Comparison of ENCODE assay signal across 27 mouse cellular contexts in the genomic region with DNA sequence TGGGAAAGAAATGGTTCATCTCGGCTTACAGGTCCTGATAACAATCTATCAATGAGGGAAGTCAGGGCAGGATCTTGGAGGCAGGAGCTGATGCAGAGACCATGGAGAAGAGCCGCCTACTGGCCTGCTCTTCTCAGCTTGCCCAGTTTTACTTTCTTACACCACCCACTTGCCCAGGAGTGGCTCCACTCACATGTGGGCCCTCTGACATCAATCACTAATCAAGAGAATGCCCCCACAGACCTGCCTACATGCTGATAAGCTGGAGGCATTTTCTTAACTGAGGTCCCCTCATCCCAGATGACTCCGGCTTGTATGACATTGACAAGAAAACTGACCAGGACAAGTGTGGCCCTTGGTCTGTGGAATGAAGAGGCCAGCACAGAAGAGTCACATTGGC. TPM values are rescaled to one million over a fixed set of nuclear protein-coding genes. Genes with fewer than 3 reads are reported as not detected.
DNase-seq lines count a peak whose midpoint lies in the region; ATAC-seq lines count a peak whose summit lies in the region.
"Had no signal": no experiment of that assay in that cellular context is flagged by ENCODE, and none has a peak within 500 bp of the region (broad histone marks: within the 10 kb centered on the region; RNA-seq: fewer than 3 reads in every experiment).

No protein-coding gene starts in this region.

- peak overlapping the region; percentile 49 for H3K4me2 ChIP-seq in liver, embryonic 13.5 days
- H3K4me2 ChIP-seq in liver, embryonic 16.5 days (ENCODE audit: low read depth, low read length) = no peak overlapping the region
- H3K4me2 ChIP-seq: forebrain, embryonic 13.5 days; heart, embryonic 11.5 days; hindbrain, embryonic 13.5 days had no signal

- WGBS in liver, embryonic 13.5 days (ENCODE audit: insufficient replicate concordance) = 43% methylated on average over 3 of the region's 3 CpGs
- 38% methylated on average over 3 of the region's 3 CpGs for WGBS in liver, embryonic 16.5 days (ENCODE audit: insufficient replicate concordance)

- no peaks in the 10 kb centered on the region for H3K27me3 ChIP-seq in liver, embryonic 13.5 days
- no peaks in the 10 kb centered on the region for H3K27me3 ChIP-seq in liver, embryonic 16.5 days (ENCODE audit: control insufficient read depth, insufficient read depth, low read depth, low read length)
- H3K27me3 ChIP-seq: forebrain, embryonic 13.5 days; hindbrain, embryonic 13.5 days had no signal

- no peak overlapping the region for H3K4me3 ChIP-seq in liver, embryonic 13.5 days (replicated peaks)
- H3K4me3 ChIP-seq in liver, embryonic 16.5 days (ENCODE audit: low read depth, low read length) = no peak overlapping the region
- H3K4me3 ChIP-seq: forebrain, embryonic 10.5 days; forebrain, embryonic 13.5 days; gastrocnemius, adult 2 months; hindbrain, embryonic 10.5 days; hindbrain, embryonic 13.5 days had no signal

- no peaks in the 10 kb centered on the region for H3K36me3 ChIP-seq in liver, embryonic 13.5 days
- no peaks in the 10 kb centered on the region for H3K36me3 ChIP-seq in liver, embryonic 16.5 days (ENCODE audit: control insufficient read depth, insufficient read depth)
- H3K36me3 ChIP-seq: forebrain, embryonic 10.5 days; hindbrain, embryonic 10.5 days; hindbrain, embryonic 13.5 days had no signal

- peaks cover 40% of the 10 kb centered on the region for H3K4me1 ChIP-seq in liver, embryonic 13.5 days (replicated peaks)
- H3K4me1 ChIP-seq in liver, embryonic 16.5 days (ENCODE audit: control insufficient read depth, low read depth, low read length) = peaks cover 8% of the 10 kb centered on the region
- H3K4me1 ChIP-seq: forebrain, embryonic 10.5 days; hindbrain, embryonic 10.5 days had no signal

- peak; percentile 49 for DNase-seq in liver
- peak; percentile 38 for DNase-seq in liver, embryonic 13.5 days
- no peak for DNase-seq in spleen, adult 12 weeks (ENCODE audit: low spot score)
- no peak for DNase-seq in kidney, postnatal 10 days
- DNase-seq in MN1 (ENCODE audit: low spot score) = no peak
- DNase-seq in frontal cortex, postnatal 10 days (ENCODE audit: low spot score in 2 of 2) = no peak
- DNase-seq: adrenal gland, adult 2 months; adrenal gland, postnatal 14 days; cerebellum, adult 11 months; cerebellum, adult 2 months; cerebellum, postnatal 10 days; cerebellum, postnatal 36 days; gastrocnemius, adult 2 months; gastrocnemius, postnatal 14 days; heart, adult 11 months; heart, postnatal 36 days had no signal

- H3K9ac ChIP-seq in liver, embryonic 13.5 days = no peak overlapping the region
- H3K9ac ChIP-seq in liver, embryonic 16.5 days (ENCODE audit: low read depth, low read length) = no peak overlapping the region
- H3K9ac ChIP-seq: forebrain, embryonic 13.5 days; hindbrain, embryonic 13.5 days had no signal

- no peaks in the 10 kb centered on the region for H3K9me3 ChIP-seq in liver, embryonic 13.5 days (replicated peaks)
- no peaks in the 10 kb centered on the region for H3K9me3 ChIP-seq in liver, embryonic 16.5 days (replicated peaks; ENCODE audit: control insufficient read depth, low read length)
- H3K9me3 ChIP-seq: forebrain, embryonic 10.5 days; forebrain, embryonic 13.5 days; hindbrain, embryonic 10.5 days; hindbrain, embryonic 13.5 days had no signal

- peak; percentile 85 for ATAC-seq in liver, embryonic 13.5 days (ENCODE audit: low read depth)
- ATAC-seq in liver, embryonic 16.5 days (ENCODE audit: low read depth) = peak; percentile 66
- ATAC-seq in megakaryocyte-erythroid progenitor cell, adult 5-6 weeks (replicated peaks; ENCODE audit: low FRiP score, low TSS enrichment, poor library complexity, severe bottlenecking) = peak; percentile 51
- ATAC-seq: CD4-positive, CD25-positive, alpha-beta regulatory T cell, adult 4 months; forebrain, embryonic 13.5 days; forebrain, embryonic 16.5 days; hindbrain, embryonic 16.5 days; Patski had no signal

- H3K27ac ChIP-seq in liver, embryonic 13.5 days = peak overlapping the region; percentile 83
- H3K27ac ChIP-seq in liver, embryonic 16.5 days (ENCODE audit: low read length) = no peak overlapping the region
- H3K27ac ChIP-seq: forebrain, embryonic 10.5 days; forebrain, embryonic 13.5 days; gastrocnemius, adult 2 months; hindbrain, embryonic 10.5 days; hindbrain, embryonic 13.5 days had no signal

RNA-seq across cellular contexts. Expression of gene Fry, which starts 16.2 kb away (rescaled TPM):
- 2.4 TPM in 2 replicates for polyA plus RNA-seq in liver, embryonic 13.5 days (2015; fragmentation: Nextera tagmentation; extraction: Ambion mirVana)
- polyA plus RNA-seq in liver, embryonic 16.5 days (2015; fragmentation: Nextera tagmentation; extraction: Ambion mirVana) = 2.1 and 2.7 TPM in 2 replicates
- 12.9 and 17.8 TPM in 2 replicates for total RNA-seq in megakaryocyte-erythroid progenitor cell, adult 5-6 weeks (2014; fragmentation: Nextera tagmentation)
- 8.3 and 10.4 TPM in 2 replicates for total RNA-seq in megakaryocyte-erythroid progenitor cell, adult 5-6 weeks (2017)

Comparison
In these comparisons a context has a peak if more than half of its experiments do, and no peak if none do; other contexts are left out.
1. DNase-seq: peak in liver (single experiment) and liver, embryonic 13.5 days (single experiment); none in spleen, adult 12 weeks (single experiment), kidney, postnatal 10 days (single experiment), MN1 (single experiment) and frontal cortex, postnatal 10 days (0 of 2).
2. Peak in every context shown above with its lines, with median percentiles within 50 percentile points of each other: ATAC-seq.